Mouse (Mus musculus) heart, postnatal 10 days (tissue): ENCODE measurements around the gene 2610008E11Rik. TPM values are rescaled to one million over a fixed set of nuclear protein-coding genes. Genes with fewer than 3 reads are reported as not detected.
"Not testable (repeated sequence)": the region's sequence is repeated elsewhere in the genome, so short reads cannot be mapped to it uniquely, and the experiment has no call there.

Experiments
- DNase-seq, 2 experiments: peaks; one replicate each; pipeline ENCODE4 v3.0.0; 2021
- intact Hi-C: fragments of 180-260 bp; cut with DNase I; formaldehyde crosslinking; loops from one replicate; pipeline ENCODE4 v1.15.1; 2025
- total RNA-seq, 2 experiments: library from RNA; stranded (reverse); gene quantifications; 2 replicates each; pipeline ENCODE4 v1.2.3; 2021

Gene 2610008E11Rik
- 10 to 100 TPM; 15.3 to 18.8 TPM for total RNA-seq

DNA sequence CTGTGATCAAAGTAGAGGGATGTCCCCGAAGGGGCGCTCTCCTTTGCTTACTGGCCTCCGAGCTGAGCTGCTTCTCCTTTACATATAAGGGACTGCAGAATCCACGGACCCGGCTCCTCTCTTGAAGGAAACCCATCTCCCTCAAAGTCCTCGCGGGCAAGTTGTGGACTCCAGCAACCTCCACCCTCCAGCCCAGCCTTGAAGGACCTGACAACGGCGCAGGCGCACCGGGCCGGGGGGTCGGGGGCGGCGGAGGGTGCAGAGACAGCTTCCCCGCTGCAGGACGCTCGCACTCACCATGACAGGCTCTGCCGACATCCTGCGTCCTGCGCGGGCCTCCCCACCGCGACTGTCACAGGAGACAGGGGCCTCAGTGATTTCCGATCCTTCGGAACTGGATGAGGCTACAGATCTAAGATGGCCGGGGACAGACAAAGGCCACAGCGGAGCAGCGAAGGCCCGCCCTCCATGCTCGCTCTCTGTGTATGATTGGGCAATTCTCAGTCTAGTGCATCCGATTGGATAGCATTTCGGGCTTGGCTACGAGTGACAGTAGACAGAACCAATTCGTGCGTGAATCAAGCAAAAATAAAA lies at the start of gene 2610008E11Rik:
Gene 2610008E11Rik, minus strand, starts transcription at position 440 of the 594 bp plus-strand sequence.
- peak; percentile 95 to 97 for DNase-seq
- intact Hi-C loops: loop anchor here (5.0 kb wide), 1 partner anchor 35 kb away; no protein-coding TSS in a partner anchor

GRCm38 (mm10) chr10:79116125-79116849 lies 18.9 kb upstream of the 2610008E11Rik start:
- peak; percentile 65 to 79 for DNase-seq
- intact Hi-C loops: loop anchor here (1.0 kb wide), 1 partner anchor 360 kb away; no protein-coding TSS in a partner anchor

DNA sequence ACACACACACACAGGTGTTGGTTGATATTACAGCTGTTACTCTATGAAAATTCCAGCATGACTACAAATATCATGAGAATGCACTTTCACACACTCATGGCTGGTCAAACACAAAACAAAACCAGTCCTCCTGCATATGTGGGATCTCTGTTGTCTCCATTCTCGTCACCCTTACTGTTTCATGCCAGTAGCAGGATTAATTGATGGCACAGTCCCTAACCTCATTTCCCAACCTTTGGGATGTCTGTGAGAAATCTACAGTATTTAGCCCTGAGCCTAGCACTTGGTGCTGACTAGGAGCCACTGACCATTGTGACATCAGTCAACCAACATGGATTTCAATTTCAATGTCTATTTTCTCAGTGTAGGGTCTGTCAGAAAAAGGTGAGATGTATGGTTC lies 17.7 kb upstream of the 2610008E11Rik start:
- no peak for DNase-seq
- intact Hi-C loops: no loop called here

DNA sequence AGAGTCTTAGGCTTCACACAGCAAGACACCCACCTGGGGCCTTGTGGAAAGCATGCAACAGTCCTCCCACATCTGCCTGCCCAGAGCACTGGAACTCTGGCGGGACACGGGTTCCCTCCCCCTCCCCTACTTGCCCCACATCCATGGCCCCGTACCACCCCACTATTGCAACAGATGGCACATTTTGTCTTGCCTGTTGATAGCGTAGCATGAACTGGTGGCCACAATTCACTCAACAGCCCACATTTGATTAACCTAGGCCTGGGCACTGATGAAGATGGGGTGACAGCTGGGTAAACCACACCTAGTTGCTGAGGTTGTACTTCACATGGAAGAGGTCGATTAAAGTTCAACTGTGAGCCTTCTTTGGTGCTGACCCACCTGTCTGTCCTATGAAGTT lies 13.1 kb upstream of the 2610008E11Rik start:
- intact Hi-C loops: no loop called here
- DNase-seq: no peak

- intact Hi-C loops: no loop called here
- no peak for DNase-seq
Observed at GRCm38 (mm10) chr10:79109156-79109555, 11.8 kb upstream of the 2610008E11Rik start.

GRCm38 (mm10) chr10:79107531-79107930 lies 10.1 kb upstream of the 2610008E11Rik start:
- intact Hi-C loops: no loop called here
- no peak for DNase-seq

DNA sequence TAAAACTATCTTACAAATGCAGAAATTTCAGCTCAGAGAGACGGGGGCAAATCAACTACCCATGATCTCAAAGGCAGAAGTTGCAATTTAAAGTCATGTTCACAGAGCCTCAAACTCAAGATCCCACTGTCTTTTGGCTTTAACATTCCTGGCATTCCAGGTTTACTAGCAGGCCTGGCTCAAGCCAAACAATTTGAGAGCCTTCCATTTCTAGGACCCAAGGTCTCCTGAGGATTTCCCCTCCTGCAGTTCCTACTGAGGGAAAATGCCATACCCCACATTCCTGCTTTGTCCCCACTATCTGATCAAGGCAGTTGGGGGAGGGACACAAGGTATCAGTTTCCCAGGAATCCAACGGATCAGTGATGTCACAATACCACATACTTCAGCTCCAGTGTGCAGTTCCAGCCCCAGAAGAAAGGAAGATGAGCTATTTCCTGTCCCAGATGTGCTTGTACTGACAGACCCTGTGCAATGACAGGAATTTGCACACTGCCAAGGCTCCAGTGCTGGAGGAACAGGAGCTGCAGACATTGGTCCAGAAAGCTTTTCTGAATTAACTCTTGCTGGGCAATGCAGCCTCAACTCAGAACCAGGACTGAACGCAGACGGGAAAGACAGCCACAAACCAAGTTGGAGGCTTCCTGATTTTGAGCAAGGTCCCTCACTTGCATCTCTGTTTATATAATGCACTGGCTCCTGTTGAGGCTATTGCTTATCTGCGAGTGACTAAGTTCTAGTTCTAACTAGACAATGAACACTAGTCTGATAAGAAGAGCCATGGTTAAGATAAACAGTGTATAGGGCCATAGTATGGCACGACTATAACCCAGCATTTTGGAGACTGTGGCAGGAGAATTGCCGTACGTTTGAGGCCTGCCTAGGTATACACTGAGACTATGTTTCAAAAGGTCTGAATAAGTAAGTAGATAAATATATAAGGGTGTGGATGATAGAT lies 9.2 kb upstream of the 2610008E11Rik start:
- DNase-seq: peak; percentile 6 to 20
- intact Hi-C loops: no loop called here

DNA sequence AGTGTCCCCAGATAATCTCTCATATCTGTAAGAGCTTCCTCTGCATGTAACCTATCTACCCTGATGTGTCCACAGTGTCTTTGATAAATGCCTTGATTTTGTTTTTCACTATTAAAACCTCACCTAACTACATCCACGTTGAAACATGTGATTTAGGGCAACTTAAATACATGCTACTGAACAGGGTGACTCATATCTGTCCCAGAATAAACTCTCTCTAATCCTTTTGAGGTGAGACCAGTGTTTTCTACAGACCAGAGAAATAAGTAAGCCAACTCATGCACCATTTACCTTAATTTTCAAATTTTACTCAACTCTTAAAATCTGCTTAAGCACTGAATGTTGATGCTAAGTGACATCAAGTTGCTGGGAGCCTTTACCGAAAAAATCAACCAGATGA lies 694 bp downstream of the 2610008E11Rik start:
- peak; percentile 15 to 20 for DNase-seq

DNA sequence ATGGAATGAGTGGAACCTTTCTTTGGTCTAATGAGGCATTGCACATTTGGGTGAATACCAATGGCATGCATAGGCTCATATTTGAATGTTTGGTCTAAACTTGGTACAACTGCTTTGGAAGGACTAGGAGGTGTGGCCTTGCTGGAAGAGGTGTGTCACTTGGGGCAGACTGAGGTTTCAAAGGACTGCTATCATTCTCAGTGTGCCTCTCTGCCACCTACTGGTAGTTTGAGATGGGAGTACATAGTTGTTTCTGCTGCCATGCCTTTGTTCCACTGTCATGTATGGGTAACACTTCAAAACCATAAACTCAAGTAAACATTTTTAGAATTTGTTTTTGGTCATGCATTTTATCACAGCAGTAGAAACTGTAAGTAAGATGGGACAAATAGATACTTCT lies 5.7 kb downstream of the 2610008E11Rik start:
- no peak for DNase-seq
- intact Hi-C loops: no loop called here

More for the DNA sequence above, 694 bp downstream of the 2610008E11Rik start:
- intact Hi-C loops: loop anchor here (5.0 kb wide), 1 partner anchor 34 kb away; no protein-coding TSS in a partner anchor

GRCm38 (mm10) chr10:79089000-79089399 lies 8.4 kb downstream of the 2610008E11Rik start:
- intact Hi-C loops: no loop called here
- DNase-seq: no peak

DNA sequence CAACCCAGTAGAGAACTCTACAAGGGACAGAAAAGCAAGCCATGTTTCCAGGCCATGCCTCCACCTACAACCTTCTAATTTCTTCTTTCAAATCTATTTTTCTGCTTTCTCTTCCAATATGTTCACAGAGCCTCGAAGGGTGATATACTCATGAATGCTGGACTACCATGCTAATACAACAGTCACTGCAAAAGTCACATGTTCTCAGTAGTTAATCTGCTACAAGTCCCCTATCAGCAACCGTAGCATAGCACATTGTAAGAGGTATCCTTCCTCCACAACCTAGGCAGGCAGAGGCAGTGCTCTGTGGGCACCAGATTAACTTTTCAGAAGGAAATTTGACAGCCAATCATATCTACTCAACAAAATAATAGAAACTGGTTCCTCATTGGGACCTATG lies 10.8 kb downstream of the 2610008E11Rik start:
- intact Hi-C loops: no loop called here
- DNase-seq: no peak

- DNase-seq, intact Hi-C loops: not testable (repeated sequence)
Observed at GRCm38 (mm10) chr10:79057370-79057769, 40.0 kb downstream of the 2610008E11Rik start.

- intact Hi-C loops: not testable (repeated sequence)
Observed at GRCm38 (mm10) chr10:79042457-79042856, 54.9 kb downstream of the 2610008E11Rik start.

DNA sequence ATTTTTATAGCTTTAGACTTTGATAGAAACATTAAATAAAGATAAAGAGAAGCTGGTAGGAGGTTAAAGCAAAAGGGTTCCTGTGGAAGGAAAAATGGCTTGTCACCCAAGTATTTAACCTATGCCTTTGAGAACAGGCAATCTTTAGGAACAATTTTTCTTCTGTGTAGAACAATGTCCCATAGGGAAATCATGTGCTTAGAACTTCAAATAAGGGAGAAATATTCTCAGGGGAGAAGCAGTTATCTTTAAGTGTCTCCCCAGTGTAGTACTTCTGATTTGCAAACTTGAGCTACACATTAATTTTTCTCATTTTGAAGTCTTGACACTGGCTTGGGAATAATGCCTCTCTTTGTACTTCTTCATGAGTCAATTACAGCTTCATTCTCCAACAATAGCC lies 69.0 kb downstream of the 2610008E11Rik start, which contains the start of gene Olfr57:
Gene Olfr57, plus strand, starts transcription at position 301 of the 400 bp plus-strand sequence.
- intact Hi-C loops: no loop called here
- DNase-seq: no peak

More at GRCm38 (mm10) chr10:79042457-79042856, 54.9 kb downstream of the 2610008E11Rik start:
- not testable (repeated sequence) for DNase-seq

Other genes starting within 250 kb of the 2610008E11Rik start
- not detected for gene Olfr1356, start 245.4 kb downstream of the 2610008E11Rik start, total RNA-seq
- not detected for gene Olfr1355, start 222.1 kb downstream of the 2610008E11Rik start, total RNA-seq
- gene Olfr1354, start 184.4 kb downstream of the 2610008E11Rik start, total RNA-seq: not detected
- not detected for gene Olfr8, start 147.0 kb downstream of the 2610008E11Rik start, total RNA-seq
- not detected for gene Olfr1353, start 134.3 kb downstream of the 2610008E11Rik start, total RNA-seq
- gene Olfr1352, start 116.5 kb downstream of the 2610008E11Rik start, total RNA-seq: not detected
- gene Olfr1351, start 85.1 kb downstream of the 2610008E11Rik start, total RNA-seq: not detected
- gene Olfr57, start 68.9 kb downstream of the 2610008E11Rik start, total RNA-seq: not detected
- not detected for gene Vmn2r80, start 51.2 kb upstream of the 2610008E11Rik start, total RNA-seq
- not detected for gene Vmn2r81, start 150.1 kb upstream of the 2610008E11Rik start, total RNA-seq